20 mouse cellular contexts compared by ENCODE assay signal in genomic region chr13:93128961-93129360, GRCm38 (mm10). TPM values are rescaled to one million over a fixed set of nuclear protein-coding genes. Genes with fewer than 3 reads are reported as not detected.
DNase-seq lines count a peak whose midpoint lies in the region; ATAC-seq and TF ChIP-seq lines count a peak whose summit lies in the region.
"Had no signal": no experiment of that assay in that cellular context is flagged by ENCODE, and none has a peak within 500 bp of the region (broad histone marks: within the 10 kb centered on the region; RNA-seq: fewer than 3 reads in every experiment).

No protein-coding gene starts in this region.

- intact Hi-C loops in left cerebral cortex, adult 2 months (cut with DNase I) = no loop called here
- intact Hi-C loops in left cerebral cortex, postnatal 10 days (cut with DNase I) = no loop called here
- intact Hi-C loops in left cerebral cortex, postnatal 4 days (cut with DNase I) = no loop called here
- intact Hi-C loops in heart, postnatal 25 days (cut with DNase I) = no loop called here

- H3K9ac ChIP-seq in hindbrain, embryonic 13.5 days = no peak overlapping the region
- no peak overlapping the region for H3K9ac ChIP-seq in neural tube, embryonic 14.5 days (replicated peaks; ENCODE audit: low read depth, low read length)
- H3K9ac ChIP-seq: embryonic facial prominence, embryonic 12.5 days; heart, embryonic 12.5 days; limb, embryonic 13.5 days; liver, embryonic 15.5 days had no signal

- no peak for TF ChIP-seq CTCF in left cerebral cortex, adult 2 months (IDR thresholded peaks at IDR 0.05)

- peaks cover 15% of the 10 kb centered on the region for H3K4me1 ChIP-seq in hindbrain, embryonic 13.5 days (replicated peaks)
- peaks cover 17% of the 10 kb centered on the region for H3K4me1 ChIP-seq in midbrain, embryonic 10.5 days
- H3K4me1 ChIP-seq in neural tube, embryonic 14.5 days (ENCODE audit: control insufficient read depth, insufficient read depth, low read length) = no peaks in the 10 kb centered on the region
- H3K4me1 ChIP-seq: limb, embryonic 13.5 days; liver, embryonic 15.5 days; megakaryocyte, embryonic 14.5 days had no signal

- 0 out of 2 replicates have a peak overlapping the region, but pooled peaks have one; percentile 19 for H3K27ac ChIP-seq in left cerebral cortex, adult 2 months
- H3K27ac ChIP-seq in hindbrain, embryonic 13.5 days = peak overlapping the region; percentile 40
- peak overlapping the region; percentile 67 for H3K27ac ChIP-seq in midbrain, embryonic 10.5 days (replicated peaks)
- H3K27ac ChIP-seq in neural tube, embryonic 14.5 days (ENCODE audit: low read depth, low read length) = no peak overlapping the region
- H3K27ac ChIP-seq: embryonic facial prominence, embryonic 12.5 days; limb, embryonic 13.5 days; liver, embryonic 15.5 days had no signal

- no peak for DNase-seq in left cerebral cortex, adult 2 months (ENCODE audit: extremely low spot score in 1 of 2, low spot score in 2 of 2)
- DNase-seq in left cerebral cortex, postnatal 10 days (ENCODE audit: extremely low spot score in 1 of 2, low spot score in 2 of 2) = no peak
- peak; percentile 31 for DNase-seq in midbrain, embryonic 10.5 days (ENCODE audit: low spot score)
- DNase-seq in left cerebral cortex, postnatal 4 days = no peak
- DNase-seq in heart, postnatal 25 days (ENCODE audit: low spot score) = no peak
- DNase-seq: cerebellum, postnatal 14 days; gastrocnemius, postnatal 25 days; heart, postnatal 36 days; lung, postnatal 10 days; right cerebral cortex, postnatal 14 days had no signal

- H3K4me2 ChIP-seq in hindbrain, embryonic 13.5 days = no peak overlapping the region
- H3K4me2 ChIP-seq in neural tube, embryonic 14.5 days (ENCODE audit: low read depth, low read length) = no peak overlapping the region
- H3K4me2 ChIP-seq: embryonic facial prominence, embryonic 12.5 days; heart, embryonic 12.5 days; limb, embryonic 13.5 days; liver, embryonic 15.5 days had no signal

- no peaks in the 10 kb centered on the region for H3K36me3 ChIP-seq in hindbrain, embryonic 13.5 days
- H3K36me3 ChIP-seq in midbrain, embryonic 10.5 days = no peaks in the 10 kb centered on the region
- no peaks in the 10 kb centered on the region for H3K36me3 ChIP-seq in neural tube, embryonic 14.5 days (ENCODE audit: control insufficient read depth, insufficient read depth, low read length)
- H3K36me3 ChIP-seq: embryonic facial prominence, embryonic 12.5 days; heart, embryonic 12.5 days; limb, embryonic 13.5 days; liver, embryonic 15.5 days had no signal

- H3K9me3 ChIP-seq in hindbrain, embryonic 13.5 days = no peaks in the 10 kb centered on the region
- no peaks in the 10 kb centered on the region for H3K9me3 ChIP-seq in midbrain, embryonic 10.5 days (replicated peaks)
- no peaks in the 10 kb centered on the region for H3K9me3 ChIP-seq in neural tube, embryonic 14.5 days (ENCODE audit: control insufficient read depth, low read length)
- H3K9me3 ChIP-seq: embryonic facial prominence, embryonic 12.5 days; heart, embryonic 12.5 days; limb, embryonic 13.5 days; liver, embryonic 15.5 days had no signal

- 38% methylated on average over 5 of the region's 5 CpGs for WGBS in hindbrain, embryonic 13.5 days
- 50% methylated on average over 5 of the region's 5 CpGs for WGBS in midbrain, embryonic 10.5 days
- 50% methylated on average over 5 of the region's 5 CpGs for WGBS in neural tube, embryonic 14.5 days

- no peak overlapping the region for H3K4me3 ChIP-seq in left cerebral cortex, adult 2 months
- no peak overlapping the region for H3K4me3 ChIP-seq in hindbrain, embryonic 13.5 days
- no peak overlapping the region for H3K4me3 ChIP-seq in midbrain, embryonic 10.5 days
- H3K4me3 ChIP-seq in neural tube, embryonic 14.5 days (ENCODE audit: low read depth, low read length) = no peak overlapping the region
- H3K4me3 ChIP-seq: embryonic facial prominence, embryonic 12.5 days; heart, embryonic 12.5 days; limb, embryonic 13.5 days; liver, embryonic 15.5 days; megakaryocyte, embryonic 14.5 days; myocyte had no signal

- H3K27me3 ChIP-seq in hindbrain, embryonic 13.5 days = no peaks in the 10 kb centered on the region
- H3K27me3 ChIP-seq in midbrain, embryonic 10.5 days (ENCODE audit: low read depth, poor library complexity, severe bottlenecking) = no peaks in the 10 kb centered on the region
- no peaks in the 10 kb centered on the region for H3K27me3 ChIP-seq in neural tube, embryonic 14.5 days (ENCODE audit: control insufficient read depth, insufficient read depth, low read length)
- H3K27me3 ChIP-seq: embryonic facial prominence, embryonic 12.5 days; heart, embryonic 12.5 days; limb, embryonic 13.5 days; liver, embryonic 15.5 days had no signal

- no peak; the same call in 1 of the 2 replicates for ATAC-seq in hindbrain, embryonic 13.5 days (ENCODE audit: low FRiP score)
- peak; percentile 44; the same call in 1 of the 2 replicates for ATAC-seq in neural tube, embryonic 14.5 days (ENCODE audit: low read depth)
- ATAC-seq: forebrain, embryonic 16.5 days; intestine, postnatal 0 days had no signal

RNA-seq across cellular contexts. Expression of gene Cmya5, which starts 15.6 kb away (rescaled TPM):
- 1 to 10 TPM; 5.4 to 6.0 TPM for total RNA-seq in left cerebral cortex, adult 2 months (2021)
- 1 to 10 TPM; 1.4 to 2.0 TPM for total RNA-seq in left cerebral cortex, postnatal 10 days (2021)
- polyA plus RNA-seq in hindbrain, embryonic 13.5 days (2015; fragmentation: Nextera tagmentation; extraction: Ambion mirVana) = 0.09 and 0.16 TPM in 2 replicates
- 0.02 and 0.04 TPM in 2 replicates for polyA plus RNA-seq in midbrain, embryonic 10.5 days (2016; fragmentation: Nextera tagmentation; extraction: Ambion mirVana)
- 0.24 and 0.39 TPM in 2 replicates for polyA plus RNA-seq in neural tube, embryonic 14.5 days (2014; fragmentation: Nextera tagmentation; extraction: Ambion mirVana)
- total RNA-seq in left cerebral cortex, postnatal 4 days (2021) = under 1 TPM; 0.81 to 0.88 TPM
- total RNA-seq in heart, postnatal 25 days (2021) = 100 to 1,000 TPM; 286 to 303 TPM

Comparison
In these comparisons a context has a peak if more than half of its experiments do, and no peak if none do; other contexts are left out.
1. RNA of gene Cmya5, which starts 15.6 kb away (total RNA-seq): 286 to 303 TPM in heart, postnatal 25 days; 5.4 to 6.0 TPM in left cerebral cortex, adult 2 months, 1.4 to 2.0 TPM in left cerebral cortex, postnatal 10 days and 0.81 to 0.88 TPM in left cerebral cortex, postnatal 4 days; every median in the first group is over 10 times any median in the second.